11 mouse cellular contexts compared by ENCODE assay signal in the genomic region with DNA sequence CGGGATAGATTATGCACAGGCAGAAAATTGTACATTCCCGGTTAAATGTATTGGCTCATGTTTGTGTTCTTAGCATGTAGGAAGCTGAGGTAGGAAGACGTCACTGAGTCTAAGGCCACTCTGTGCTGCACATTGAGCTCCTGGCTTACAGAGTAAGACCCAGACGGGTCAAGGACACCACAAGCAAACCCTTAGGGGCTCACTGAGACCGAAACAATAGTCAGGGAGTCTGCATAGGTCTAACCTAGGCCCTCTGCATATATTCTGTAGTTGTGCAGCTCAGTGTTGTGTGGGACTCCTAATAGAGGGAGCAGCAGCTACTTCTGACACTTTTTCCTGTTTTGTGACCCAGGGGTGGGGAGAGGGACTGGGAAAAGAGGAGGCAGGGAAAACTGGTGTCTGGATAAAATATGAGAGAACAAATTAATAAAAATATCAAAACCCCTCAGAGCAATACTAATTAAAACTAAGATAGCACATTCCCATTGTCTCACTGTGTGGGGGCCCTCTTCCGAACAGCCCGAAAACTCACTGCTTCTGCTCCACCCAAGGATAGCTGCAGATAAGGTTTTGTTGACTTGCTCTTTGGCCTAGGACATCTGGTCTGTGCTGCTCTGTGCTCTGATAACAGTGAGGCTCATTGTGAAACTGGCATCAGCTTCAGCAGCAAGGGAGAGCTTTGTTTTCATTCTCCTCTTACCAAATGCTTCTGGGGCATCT. TPM values are rescaled to one million over a fixed set of nuclear protein-coding genes. Genes with fewer than 3 reads are reported as not detected.
A peak's percentile ranks its signal among the peaks of the same experiment; 100 is the strongest.
DNase-seq lines count a peak whose midpoint lies in the region; ATAC-seq and TF ChIP-seq lines count a peak whose summit lies in the region.
"Had no signal": no experiment of that assay in that cellular context is flagged by ENCODE, and none has a peak within 500 bp of the region (broad histone marks: within the 10 kb centered on the region; RNA-seq: fewer than 3 reads in every experiment).

No protein-coding gene starts in this region.

- peaks cover 12% of the 10 kb centered on the region for H3K4me1 ChIP-seq in heart, adult 2 months (ENCODE audit: control insufficient read depth, insufficient read depth, low read length)
- peaks cover 59% of the 10 kb centered on the region for H3K4me1 ChIP-seq in liver, embryonic 13.5 days (replicated peaks)
- H3K4me1 ChIP-seq: hindbrain, embryonic 15.5 days; neural tube, embryonic 12.5 days had no signal

- TF ChIP-seq CTCF in heart, adult 2 months (IDR thresholded peaks at IDR 0.05), result no peak

- ATAC-seq in erythroblast, adult 5-6 weeks (replicated peaks; ENCODE audit: low FRiP score, poor library complexity, severe bottlenecking), result peak; percentile 77
- peak; percentile 99 for ATAC-seq in liver, embryonic 13.5 days (ENCODE audit: low read depth)
- ATAC-seq in granulocyte monocyte progenitor cell, adult 5-6 weeks (replicated peaks; ENCODE audit: poor library complexity, severe bottlenecking), result no peak
- ATAC-seq: forebrain, postnatal 0 days had no signal

- no peak overlapping the region for H3K9ac ChIP-seq in heart, adult 2 months (ENCODE audit: low read depth, low read length)
- peak overlapping the region; percentile 50; the same call in 1 of the 2 replicates for H3K9ac ChIP-seq in liver, embryonic 13.5 days
- H3K9ac ChIP-seq: forebrain, postnatal 0 days; hindbrain, embryonic 15.5 days; neural tube, embryonic 12.5 days had no signal

- H3K9me3 ChIP-seq in liver, embryonic 13.5 days (replicated peaks), result no peaks in the 10 kb centered on the region
- H3K9me3 ChIP-seq: hindbrain, embryonic 15.5 days; neural tube, embryonic 12.5 days had no signal

- H3K79me2 ChIP-seq in heart, adult 2 months (replicated peaks; ENCODE audit: control insufficient read depth, insufficient read depth, low read length), result no peaks in the 10 kb centered on the region

- peak in 1 of 2 experiments; percentile 33 for DNase-seq in heart, adult 2 months
- no peak for DNase-seq in heart, postnatal 14 days
- DNase-seq in adipocyte (ENCODE audit: low spot score), result peak; percentile 68
- DNase-seq in liver, embryonic 13.5 days, result peak; percentile 68
- no peak for DNase-seq in left cerebral cortex, adult 18-20 months (ENCODE audit: low spot score in 2 of 2)
- no peak for DNase-seq in right cerebral cortex, postnatal 25 days
- DNase-seq: forebrain, postnatal 0 days had no signal

- no peaks in the 10 kb centered on the region for H3K27me3 ChIP-seq in heart, adult 2 months (ENCODE audit: control insufficient read depth, insufficient read depth, low read length)
- no peaks in the 10 kb centered on the region for H3K27me3 ChIP-seq in liver, embryonic 13.5 days
- H3K27me3 ChIP-seq: hindbrain, embryonic 15.5 days; neural tube, embryonic 12.5 days had no signal

- TF ChIP-seq EP300 in heart, adult 2 months (IDR thresholded peaks at IDR 0.05; ENCODE audit: insufficient read depth, low read depth, low read length), result peak; percentile 74; the same call in 1 of the 2 replicates

- H3K4me3 ChIP-seq in heart, adult 2 months, result no peak overlapping the region
- peak overlapping the region; percentile 13; the same call in 1 of the 2 replicates for H3K4me3 ChIP-seq in liver, embryonic 13.5 days (replicated peaks)
- H3K4me3 ChIP-seq: hindbrain, embryonic 15.5 days; neural tube, embryonic 12.5 days had no signal

- peak overlapping the region; percentile 58 for H3K4me2 ChIP-seq in liver, embryonic 13.5 days
- H3K4me2 ChIP-seq: hindbrain, embryonic 15.5 days; neural tube, embryonic 12.5 days had no signal

- peak overlapping the region; percentile 54 for H3K27ac ChIP-seq in heart, adult 2 months
- H3K27ac ChIP-seq in liver, embryonic 13.5 days, result peak overlapping the region; percentile 83
- H3K27ac ChIP-seq: hindbrain, embryonic 15.5 days; neural tube, embryonic 12.5 days had no signal

- peaks cover 36% of the 10 kb centered on the region for H3K36me3 ChIP-seq in heart, adult 2 months (ENCODE audit: control insufficient read depth, insufficient read depth, low read length)
- 0 out of 2 replicates have a peak, but pooled peaks cover 4% of the 10 kb centered on the region for H3K36me3 ChIP-seq in liver, embryonic 13.5 days
- H3K36me3 ChIP-seq: hindbrain, embryonic 15.5 days had no signal

- no peak for TF ChIP-seq POLR2A in heart, adult 2 months (IDR thresholded peaks at IDR 0.05; ENCODE audit: insufficient read depth, low read depth, low read length)

- 66% methylated on average over 7 of the region's 7 CpGs for WGBS in heart, adult 2 months
- 38% methylated on average over 7 of the region's 7 CpGs for WGBS in liver, embryonic 13.5 days (ENCODE audit: insufficient replicate concordance)

- intact Hi-C loops in heart, adult 2 months (cut with DNase I), result no loop called here
- intact Hi-C loops in heart, postnatal 14 days (cut with DNase I), result no loop called here

RNA-seq across cellular contexts. Expression of a gene that starts 25.6 kb away (rescaled TPM):
- 100 to 1,000 TPM; 137 to 139 TPM for total RNA-seq in heart, adult 2 months (2021)
- polyA plus RNA-seq in heart, adult 2 months (2012; rRNA removed), result 116 and 125 TPM in 2 replicates
- 100 to 1,000 TPM; 143 to 187 TPM for total RNA-seq in heart, postnatal 14 days (2021)
- total RNA-seq in erythroblast, adult 5-6 weeks (2015; ENCODE audit: low replicate concordance), result 19.6 and 24.0 TPM in 2 replicates
- total RNA-seq in erythroblast, adult 5-6 weeks (2017; ENCODE audit: low replicate concordance), result 8.9 and 32.3 TPM in 2 replicates
- 75.4 and 89.0 TPM in 2 replicates for polyA plus RNA-seq in liver, embryonic 13.5 days (2015; fragmentation: Nextera tagmentation; extraction: Ambion mirVana)
- 10 to 100 TPM; 22.7 to 25.0 TPM for total RNA-seq in left cerebral cortex, adult 18-20 months (2021)
- total RNA-seq in granulocyte monocyte progenitor cell, adult 5-6 weeks (2014; fragmentation: Nextera tagmentation), result 22.7 and 52.6 TPM in 2 replicates
- 18.3 and 41.9 TPM in 2 replicates for total RNA-seq in granulocyte monocyte progenitor cell, adult 5-6 weeks (2017)

Comparison
In these comparisons a context has a peak if more than half of its experiments do, and no peak if none do; other contexts are left out.
1. DNase-seq: peak in adipocyte (single experiment) and liver, embryonic 13.5 days (single experiment); none in heart, postnatal 14 days (0 of 2), left cerebral cortex, adult 18-20 months (0 of 2) and right cerebral cortex, postnatal 25 days (single experiment).